Mouse (Mus musculus) CH12.LX (cell line): ENCODE measurements at regions not wholly inside any gene's neighbourhood (a gene's known extent, or its start where the extent isn't known, plus 50 kb on each side); places are given as distances from the start of the nearest gene placed in this dataset.

ENCODE experiments used
- DNase-seq: peaks from one replicate; pipeline ENCODE4 v3.0.0-alpha.2; 2013; ENCODE audit errors: extremely low read depth
- H3K27ac ChIP-seq: 2 replicates; pipeline ENCODE4 v1.5.1; 2012; ENCODE audit warnings: low read depth, mild to moderate bottlenecking, control low read depth, moderate library complexity; ENCODE audit not compliant: insufficient read depth
- H3K27me3 ChIP-seq: replicated peaks from 2 replicates; pipeline ENCODE3; 2012; ENCODE audit warnings: inconsistent platforms
- H3K36me3 ChIP-seq, 2 experiments: replicated peaks in 1 of 2; 2 replicates each; pipeline versions ENCODE3 to v1.6.1; 2012; ENCODE audit warnings: inconsistent platforms in 1 of 2, low read length in 1 of 2, mild to moderate bottlenecking in 1 of 2, mixed read lengths in 1 of 2, moderate library complexity in 1 of 2; ENCODE audit not compliant: control insufficient read depth in 1 of 2, insufficient read depth in 1 of 2
- H3K4me1 ChIP-seq, 2 experiments: 2 replicates each; pipeline ENCODE4 v1.6.1; 2012; ENCODE audit warnings: inconsistent platforms in 1 of 2, moderate library complexity in 1 of 2; ENCODE audit not compliant: insufficient read depth in 2 of 2, control insufficient read depth in 1 of 2
- H3K4me2 ChIP-seq: 2 replicates; pipeline ENCODE4 v1.6.1; 2012; ENCODE audit warnings: low read depth, mild to moderate bottlenecking, control low read depth; ENCODE audit not compliant: poor library complexity, insufficient read depth, severe bottlenecking
- H3K4me3 ChIP-seq, 3 experiments: fragments of 150-350 bp in 1 of 3; sonication (generic) in 1 of 3; replicated peaks in 1 of 3; 2 replicates each; pipeline versions ENCODE3 to v1.5.1; 2011 to 2012; ENCODE audit warnings: low read depth in 2 of 3, low read length in 2 of 3, mild to moderate bottlenecking in 2 of 3, moderate library complexity in 2 of 3, control low read depth in 1 of 3, improper control_type of control experiment in 1 of 3, inconsistent platforms in 1 of 3, mixed read lengths in 1 of 3; ENCODE audit not compliant: poor library complexity in 1 of 3
- H3K79me2 ChIP-seq: replicated peaks from 2 replicates; pipeline ENCODE4 v1.6.1; 2012; ENCODE audit warnings: mild to moderate bottlenecking, moderate library complexity; ENCODE audit not compliant: control insufficient read depth, poor library complexity, insufficient read depth, severe bottlenecking; ENCODE audit errors: extremely low read depth
- H3K9ac ChIP-seq: 2 replicates; pipeline ENCODE4 v1.6.1; 2012; ENCODE audit warnings: low read depth, mild to moderate bottlenecking, control low read depth, moderate library complexity; ENCODE audit not compliant: insufficient read depth
- H3K9me3 ChIP-seq: replicated peaks from 2 replicates; pipeline ENCODE3; 2012; ENCODE audit warnings: low read length, inconsistent platforms, mixed read lengths
- BHLHE40 ChIP-seq: IDR thresholded peaks from 2 replicates; pipeline ENCODE4 v1.6.1; 2011; ENCODE audit warnings: mild to moderate bottlenecking, low read depth, low read length, improper control_type of control experiment
- CTCF ChIP-seq, 2 experiments: IDR thresholded peaks in 1 of 2; conservative IDR thresholded peaks in 1 of 2; 2 replicates each; pipeline ENCODE4 v1.5.1; 2011 to 2012; ENCODE audit warnings: low read depth in 2 of 2, low read length in 2 of 2, improper control_type of control experiment in 1 of 2, inconsistent platforms in 1 of 2, mild to moderate bottlenecking in 1 of 2, moderate library complexity in 1 of 2
- EP300 ChIP-seq: IDR thresholded peaks from 2 replicates; pipeline ENCODE4 v1.6.1; 2011; ENCODE audit warnings: low read length, improper control_type of control experiment
- ETS1 ChIP-seq: conservative IDR thresholded peaks from 2 replicates; pipeline ENCODE4 v1.6.1; 2012; ENCODE audit warnings: low read depth, mild to moderate bottlenecking, inconsistent platforms, low read length, improper control_type of control experiment, moderate library complexity
- GABPA ChIP-seq: IDR thresholded peaks from 2 replicates; pipeline ENCODE4 v1.6.1; 2012; ENCODE audit warnings: low read depth, low read length, improper control_type of control experiment, inconsistent platforms; ENCODE audit not compliant: insufficient replicate concordance
- JUND ChIP-seq: conservative IDR thresholded peaks from 2 replicates; pipeline ENCODE4 v1.6.1; 2011; ENCODE audit warnings: low read depth, low read length, improper control_type of control experiment
- MAFK ChIP-seq: IDR thresholded peaks from 2 replicates; pipeline ENCODE4 v1.6.1; 2011; ENCODE audit warnings: low read length, improper control_type of control experiment; ENCODE audit not compliant: insufficient replicate concordance
- MEF2A ChIP-seq: IDR thresholded peaks from 2 replicates; pipeline ENCODE4 v1.6.1; 2014; ENCODE audit warnings: low read depth, mild to moderate bottlenecking, inconsistent platforms, low read length, improper control_type of control experiment, borderline replicate concordance
- RCOR1 ChIP-seq: conservative IDR thresholded peaks from 2 replicates; pipeline ENCODE4 v1.6.1; 2012; ENCODE audit warnings: low read depth, mild to moderate bottlenecking, inconsistent platforms, low read length, improper control_type of control experiment
- TCF12 ChIP-seq: IDR thresholded peaks from 2 replicates; pipeline ENCODE4 v1.6.1; 2014; ENCODE audit warnings: low read depth, mild to moderate bottlenecking, inconsistent platforms, low read length, improper control_type of control experiment
- UBTF ChIP-seq: IDR thresholded peaks from 2 replicates; pipeline ENCODE4 v1.6.1; 2012; ENCODE audit warnings: low read depth, mild to moderate bottlenecking, inconsistent platforms, low read length, improper control_type of control experiment, moderate library complexity
- ZNF384 ChIP-seq: IDR thresholded peaks from 2 replicates; pipeline ENCODE4 v1.6.1; 2012; ENCODE audit warnings: low read depth, low read length, improper control_type of control experiment, inconsistent platforms
- dilution Hi-C: fragments of 300-500 bp; cut with MboI; formaldehyde crosslinking; loops from 2 replicates; pipeline ENCODE4 v1.14.3; 2020; ENCODE audit warnings: low sequenced_read_pairs; ENCODE audit not compliant: extremely low pct_unique_long_range_greater_than_20kb, extremely low pct_ligation_motif_present
- in situ Hi-C: fragments of 300-500 bp; cut with MboI; formaldehyde crosslinking; loops from 3 replicates; pipeline ENCODE4 v1.14.3; 2019; ENCODE audit warnings: low sequenced_read_pairs, low pct_ligation_motif_present, low pct_unique_long_range_greater_than_20kb, mixed read lengths

DNA sequence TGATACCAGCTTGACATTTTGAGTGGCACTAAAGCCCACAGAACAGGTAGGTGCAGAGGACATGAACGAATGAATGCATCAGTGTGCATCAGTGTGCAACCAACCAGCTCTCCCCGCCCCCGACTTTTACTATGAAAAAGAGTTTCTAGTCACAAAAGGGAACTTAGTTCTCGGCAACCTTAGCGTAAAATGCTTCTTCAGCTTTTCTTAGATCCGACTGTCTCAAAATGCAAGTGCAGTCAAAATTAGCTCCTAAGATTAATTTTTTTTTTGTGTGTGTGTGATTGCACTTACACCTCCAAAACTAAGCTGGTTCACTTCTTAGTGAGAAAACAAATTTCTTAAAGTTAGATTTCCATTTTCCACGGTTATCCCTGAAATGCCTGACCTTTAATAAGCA is 77.1 kb upstream of the Zeb2 start:
- H3K79me2 ChIP-seq, result no peaks in the 10 kb centered on the region
- no peaks in the 10 kb centered on the region for H3K9me3 ChIP-seq
- dilution Hi-C loops (no loop called here), in situ Hi-C loops (no loop called here)
- peak overlapping the region; percentile 32; the same call in 1 of the 2 replicates for H3K4me2 ChIP-seq
- H3K4me3 ChIP-seq, result no peak overlapping the region
- DNase-seq, result peak; percentile 48
- TF ChIP-seq JUND (0 out of 2 replicates have a peak, but pooled peaks have one; percentile 18), BHLHE40 (0 out of 2 replicates have a peak, but pooled peaks have one; percentile 5), GABPA (no peak), UBTF (no peak), MEF2A (0 out of 2 replicates have a peak, but pooled peaks have one; percentile 47), ZNF384 (peak; percentile 61), MAFK (peak; percentile 90), ETS1 (peak; percentile 31), EP300 (peak; percentile 58; the same call in 1 of the 2 replicates), TCF12 (0 out of 2 replicates have a peak, but pooled peaks have one; percentile 18), CTCF (conservative IDR thresholded peaks at IDR 0.05 in 1 of 2, IDR thresholded peaks at IDR 0.05 in 1 of 2; ENCODE audit: low read depth in 2 of 2, low read length in 2 of 2) (no peak), RCOR1 (0 out of 2 replicates have a peak, but pooled peaks have one; percentile 20)
- peaks cover 16 to 53% of the 10 kb centered on the region in 2 experiments; a peak in 3 of 4 replicates for H3K4me1 ChIP-seq
- no peaks in the 10 kb centered on the region for H3K27me3 ChIP-seq
- no peak overlapping the region for H3K9ac ChIP-seq
- no peaks in the 10 kb centered on the region for H3K36me3 ChIP-seq
- H3K27ac ChIP-seq, result no peak overlapping the region

DNA sequence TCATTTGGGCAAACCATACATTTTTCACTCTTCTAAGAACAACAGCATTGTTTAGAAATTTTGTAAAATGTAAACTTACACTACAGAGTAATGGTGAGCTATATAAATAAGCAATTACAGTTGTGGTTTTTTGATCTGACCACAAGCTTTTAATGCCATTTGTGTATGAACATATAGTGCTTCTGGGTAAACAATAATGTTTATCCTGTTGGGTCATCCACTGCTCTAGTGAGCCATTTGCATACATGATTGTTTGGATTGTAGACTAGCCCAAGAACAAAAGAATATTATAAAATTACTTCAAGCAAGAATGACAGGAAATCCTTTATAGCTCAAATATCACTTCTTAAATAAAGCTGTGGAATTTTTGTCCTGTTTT is 68.4 kb upstream of the Zeb2 start:
- H3K27me3 ChIP-seq, result no peaks in the 10 kb centered on the region
- no peak overlapping the region for H3K4me3 ChIP-seq
- H3K36me3 ChIP-seq, result no peaks in the 10 kb centered on the region
- no peaks in the 10 kb centered on the region for H3K79me2 ChIP-seq
- in situ Hi-C loops (no loop called here), dilution Hi-C loops (no loop called here)
- no peak overlapping the region for H3K27ac ChIP-seq
- TF ChIP-seq BHLHE40, result no peak
- no peak overlapping the region for H3K9ac ChIP-seq
- H3K4me1 ChIP-seq, result peaks cover 0 to 17% of the 10 kb centered on the region in 2 experiments; a peak in 1 of 4 replicates
- no peaks in the 10 kb centered on the region for H3K9me3 ChIP-seq
- DNase-seq, result no peak
- H3K4me2 ChIP-seq, result no peak overlapping the region
